Mouse (Mus musculus): ENCODE results near the gene Parp12. TPM values are rescaled to one million over a fixed set of nuclear protein-coding genes. Genes with fewer than 3 reads are reported as not detected.
A peak's percentile ranks its signal among the peaks of the same experiment; 100 is the strongest.

Gene Parp12
- polyA plus RNA-seq (2014; fragmentation: Nextera tagmentation; extraction: Ambion mirVana), result 3.2 and 4.2 TPM in 2 replicates

DNA sequence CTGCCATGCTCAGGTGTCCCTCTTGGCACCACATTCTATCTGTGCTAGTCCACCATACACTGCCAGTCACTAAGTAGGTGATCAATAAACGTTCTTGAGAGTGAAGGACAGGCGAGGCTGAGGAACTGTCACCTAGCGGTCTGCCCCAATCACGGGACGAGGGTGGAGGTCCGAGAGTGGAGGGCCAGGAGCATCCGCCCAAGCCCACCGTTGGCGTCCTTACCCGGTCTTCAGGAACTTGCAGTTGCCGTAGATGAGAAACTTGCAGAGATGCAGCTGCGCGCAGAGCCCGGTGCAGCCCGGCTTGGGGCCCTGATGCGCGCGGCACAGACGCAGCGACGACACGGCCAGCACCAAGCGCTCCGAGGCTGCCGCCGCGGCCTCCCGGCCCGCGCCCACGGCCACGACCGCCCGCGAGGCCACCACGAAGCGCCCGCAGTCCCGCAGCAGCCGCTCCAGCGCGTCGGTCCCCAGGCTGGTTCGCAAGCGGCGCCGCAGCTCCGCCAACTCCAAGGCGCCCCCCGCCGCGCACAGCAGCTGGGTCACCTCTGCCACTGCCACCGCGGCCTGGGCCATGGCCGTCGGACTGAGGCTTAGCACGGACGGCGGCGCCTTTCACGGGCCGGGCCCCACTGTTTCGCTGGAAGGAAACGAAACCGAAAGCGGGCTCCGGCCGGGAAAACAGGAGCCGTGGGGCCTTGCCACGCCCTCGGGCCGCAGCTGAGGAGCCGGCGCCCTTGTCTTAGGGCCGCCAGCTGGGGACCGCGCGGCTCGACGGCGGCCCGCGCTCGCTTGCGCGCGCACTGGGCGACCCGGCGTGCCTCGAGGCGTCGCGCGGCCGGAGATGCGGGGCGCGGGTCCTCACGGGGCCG lies at the start of gene Parp12:
TSS of gene Parp12 (minus strand) at position 766 of the 872 bp plus-strand sequence.
- H3K4me2 ChIP-seq (replicated peaks; ENCODE audit: low read depth, low read length), result peak within 1 kb of the TSS; percentile 68
- peak; percentile 78 for ATAC-seq (ENCODE audit: low FRiP score)
- H3K27me3 ChIP-seq (ENCODE audit: control insufficient read depth, insufficient read depth, low read length), result peaks cover 23% of the 10 kb centered on the region

GRCm38 (mm10) chr6:39164891-39165290 lies 46.7 kb upstream of the Parp12 start:
- DNase-seq (ENCODE audit: low spot score) (no peak), ATAC-seq (ENCODE audit: low FRiP score) (no peak)
- Histone ChIP-seq H3K36me3 (ENCODE audit: control insufficient read depth, insufficient read depth, low read length) (0 out of 2 replicates have a peak, but pooled peaks cover 2% of the 10 kb centered on the region), H3K9ac (ENCODE audit: low read depth, low read length) (no peak overlapping the region), H3K9me3 (ENCODE audit: control insufficient read depth, low read length) (no peaks in the 10 kb centered on the region), H3K4me2 (replicated peaks; ENCODE audit: low read depth, low read length) (no peak overlapping the region), H3K4me3 (ENCODE audit: low read depth, low read length) (no peak overlapping the region), H3K27ac (ENCODE audit: low read depth, low read length) (no peak overlapping the region), H3K27me3 (ENCODE audit: control insufficient read depth, insufficient read depth, low read length) (no peaks in the 10 kb centered on the region), H3K4me1 (replicated peaks; ENCODE audit: control insufficient read depth, insufficient read depth, low read length) (no peaks in the 10 kb centered on the region)
- WGBS, result 93% methylated on average over 1 of the region's 1 CpGs

More for the DNA sequence above, at the start of gene Parp12:
- WGBS, result 3% methylated on average over 92 of the region's 101 CpGs
- H3K36me3 ChIP-seq (ENCODE audit: control insufficient read depth, insufficient read depth, low read length), result no peaks in the 10 kb centered on the region
- H3K4me3 ChIP-seq (ENCODE audit: low read depth, low read length), result peak within 1 kb of the TSS; percentile 67
- H3K9me3 ChIP-seq (ENCODE audit: control insufficient read depth, low read length), result no peaks in the 10 kb centered on the region
- H3K27ac ChIP-seq (ENCODE audit: low read depth, low read length), result no peak within 1 kb of the TSS
- peak; percentile 75 for DNase-seq (ENCODE audit: low spot score)
- H3K9ac ChIP-seq (ENCODE audit: low read depth, low read length), result peak within 1 kb of the TSS; percentile 63
- H3K4me1 ChIP-seq (replicated peaks; ENCODE audit: control insufficient read depth, insufficient read depth, low read length), result no peaks in the 10 kb centered on the region

- 0 out of 2 replicates have a peak, but pooled peaks cover 2% of the 10 kb centered on the region for H3K36me3 ChIP-seq (ENCODE audit: control insufficient read depth, insufficient read depth, low read length)
- ATAC-seq (ENCODE audit: low FRiP score) (no peak), DNase-seq (ENCODE audit: low spot score) (no peak)
- no peaks in the 10 kb centered on the region for H3K9me3 ChIP-seq (ENCODE audit: control insufficient read depth, low read length)
- no peaks in the 10 kb centered on the region for H3K4me1 ChIP-seq (replicated peaks; ENCODE audit: control insufficient read depth, insufficient read depth, low read length)
- H3K27ac ChIP-seq (ENCODE audit: low read depth, low read length), result no peak overlapping the region
- H3K4me2 ChIP-seq (replicated peaks; ENCODE audit: low read depth, low read length), result no peak overlapping the region
- no peak overlapping the region for H3K4me3 ChIP-seq (ENCODE audit: low read depth, low read length)
- no peaks in the 10 kb centered on the region for H3K27me3 ChIP-seq (ENCODE audit: control insufficient read depth, insufficient read depth, low read length)
- H3K9ac ChIP-seq (ENCODE audit: low read depth, low read length), result no peak overlapping the region
- WGBS, result 96% methylated on average over 6 of the region's 6 CpGs
These were observed 43.8 kb upstream of the Parp12 start for GRCm38 (mm10) chr6:39161975-39162374.

DNA sequence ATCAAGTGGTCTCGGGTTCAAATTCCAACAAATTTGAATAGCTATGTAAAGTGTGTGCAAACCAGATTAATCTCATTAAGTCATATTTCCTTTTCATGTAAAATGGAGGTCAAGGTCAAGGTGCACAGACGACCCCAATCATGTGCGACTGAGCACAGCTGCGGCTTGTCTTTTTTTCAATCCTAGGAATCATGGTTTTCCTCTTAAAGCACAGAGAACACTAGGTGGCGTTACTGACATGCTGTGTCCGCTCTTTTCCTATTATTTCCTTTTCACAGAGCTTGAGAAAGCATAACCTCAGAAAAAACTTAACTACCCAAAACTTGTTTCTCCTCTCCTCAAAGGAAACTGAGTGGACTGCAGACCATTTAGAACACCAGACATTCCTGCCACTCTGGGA lies 27.9 kb upstream of the Parp12 start:
- WGBS, result 58% methylated on average over 6 of the region's 6 CpGs
- DNase-seq (ENCODE audit: low spot score), result peak; percentile 39
- H3K4me2 ChIP-seq (replicated peaks; ENCODE audit: low read depth, low read length), result no peak overlapping the region
- no peaks in the 10 kb centered on the region for H3K4me1 ChIP-seq (replicated peaks; ENCODE audit: control insufficient read depth, insufficient read depth, low read length)
- H3K4me3 ChIP-seq (ENCODE audit: low read depth, low read length), result no peak overlapping the region
- 0 out of 2 replicates have a peak, but pooled peaks cover 9% of the 10 kb centered on the region for H3K36me3 ChIP-seq (ENCODE audit: control insufficient read depth, insufficient read depth, low read length)
- no peak overlapping the region for H3K27ac ChIP-seq (ENCODE audit: low read depth, low read length)
- ATAC-seq (ENCODE audit: low FRiP score), result no peak
- no peak overlapping the region for H3K9ac ChIP-seq (ENCODE audit: low read depth, low read length)
- H3K27me3 ChIP-seq (ENCODE audit: control insufficient read depth, insufficient read depth, low read length), result no peaks in the 10 kb centered on the region
- H3K9me3 ChIP-seq (ENCODE audit: control insufficient read depth, low read length), result no peaks in the 10 kb centered on the region

DNA sequence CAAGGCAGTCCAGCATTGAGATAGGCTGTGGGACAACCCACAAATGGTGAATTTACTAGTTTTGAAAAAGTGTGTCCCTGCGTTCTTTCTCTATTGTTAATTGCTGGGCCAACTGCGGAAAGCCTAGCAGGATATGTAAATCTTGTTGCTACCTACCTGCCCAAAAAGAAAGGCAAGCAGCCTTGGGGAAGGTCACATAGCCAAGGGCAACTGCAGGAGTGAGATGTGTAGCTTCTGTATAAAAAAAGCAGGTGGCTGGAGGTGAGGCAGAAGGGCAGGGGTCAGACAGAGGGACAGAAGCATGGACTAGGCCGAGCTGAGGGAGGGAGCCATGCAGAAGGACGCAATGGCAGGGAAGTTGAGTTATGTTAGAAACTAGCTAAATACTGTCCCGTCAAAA lies 14.4 kb upstream of the Parp12 start:
- no peak overlapping the region for H3K27ac ChIP-seq (ENCODE audit: low read depth, low read length)
- H3K4me1 ChIP-seq (replicated peaks; ENCODE audit: control insufficient read depth, insufficient read depth, low read length), result no peaks in the 10 kb centered on the region
- H3K36me3 ChIP-seq (ENCODE audit: control insufficient read depth, insufficient read depth, low read length), result no peaks in the 10 kb centered on the region
- no peaks in the 10 kb centered on the region for H3K27me3 ChIP-seq (ENCODE audit: control insufficient read depth, insufficient read depth, low read length)
- DNase-seq (ENCODE audit: low spot score) (no peak), ATAC-seq (ENCODE audit: low FRiP score) (no peak)
- WGBS, result 73% methylated on average over 5 of the region's 5 CpGs
- H3K4me3 ChIP-seq (ENCODE audit: low read depth, low read length), result no peak overlapping the region
- no peaks in the 10 kb centered on the region for H3K9me3 ChIP-seq (ENCODE audit: control insufficient read depth, low read length)
- H3K9ac ChIP-seq (ENCODE audit: low read depth, low read length), result no peak overlapping the region
- H3K4me2 ChIP-seq (replicated peaks; ENCODE audit: low read depth, low read length), result no peak overlapping the region

DNA sequence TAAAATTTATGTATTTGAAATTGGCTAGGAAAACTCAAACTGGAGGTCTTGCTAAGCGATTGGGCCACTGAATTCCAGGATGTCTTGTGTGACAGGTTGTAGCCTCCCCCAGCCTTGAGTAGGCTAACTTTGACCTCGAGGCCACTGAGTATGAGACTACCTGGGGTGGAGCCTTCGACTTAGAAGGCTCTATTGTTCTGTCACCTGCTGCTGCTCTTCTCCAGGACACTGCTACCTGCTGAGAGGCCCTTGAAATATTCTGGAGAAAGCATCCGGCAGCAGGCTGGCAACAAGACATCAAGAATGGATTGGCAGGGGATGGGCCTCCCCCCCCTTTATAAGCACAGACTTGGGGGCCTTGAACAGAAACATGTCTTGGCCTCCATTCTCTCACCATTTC lies 13.3 kb upstream of the Parp12 start:
- Histone ChIP-seq H3K36me3 (ENCODE audit: control insufficient read depth, insufficient read depth, low read length) (no peaks in the 10 kb centered on the region), H3K4me1 (replicated peaks; ENCODE audit: control insufficient read depth, insufficient read depth, low read length) (no peaks in the 10 kb centered on the region), H3K27ac (ENCODE audit: low read depth, low read length) (no peak overlapping the region), H3K4me3 (ENCODE audit: low read depth, low read length) (no peak overlapping the region), H3K9ac (ENCODE audit: low read depth, low read length) (no peak overlapping the region), H3K27me3 (ENCODE audit: control insufficient read depth, insufficient read depth, low read length) (no peaks in the 10 kb centered on the region), H3K9me3 (ENCODE audit: control insufficient read depth, low read length) (no peaks in the 10 kb centered on the region), H3K4me2 (replicated peaks; ENCODE audit: low read depth, low read length) (no peak overlapping the region)
- no peak for DNase-seq (ENCODE audit: low spot score)
- WGBS, result 32% methylated on average over 4 of the region's 4 CpGs
- ATAC-seq (ENCODE audit: low FRiP score), result no peak

DNA sequence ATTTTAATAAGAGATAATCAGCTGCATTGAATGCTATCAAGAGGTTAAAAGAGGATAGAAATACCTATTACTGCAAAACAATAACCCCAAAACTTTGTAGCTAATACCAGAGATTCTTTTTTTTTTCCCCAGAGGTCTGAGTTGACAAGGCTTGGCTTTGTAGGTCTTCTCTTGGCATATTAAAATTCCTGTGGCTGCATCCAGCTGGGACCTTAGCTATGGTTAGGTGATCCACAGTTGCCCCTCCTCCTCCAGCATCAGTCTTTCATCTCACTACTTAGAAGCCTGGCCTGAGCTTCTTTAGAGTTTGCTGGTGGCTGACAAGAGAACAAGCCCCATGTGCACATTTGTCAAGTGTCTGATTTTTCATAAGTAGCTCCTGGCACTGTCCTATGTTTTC lies 6.6 kb upstream of the Parp12 start:
- DNase-seq (ENCODE audit: low spot score) (no peak), ATAC-seq (ENCODE audit: low FRiP score) (no peak)
- Histone ChIP-seq H3K27ac (ENCODE audit: low read depth, low read length) (no peak overlapping the region), H3K4me3 (ENCODE audit: low read depth, low read length) (no peak overlapping the region), H3K9ac (ENCODE audit: low read depth, low read length) (no peak overlapping the region), H3K9me3 (ENCODE audit: control insufficient read depth, low read length) (no peaks in the 10 kb centered on the region), H3K4me2 (replicated peaks; ENCODE audit: low read depth, low read length) (no peak overlapping the region), H3K27me3 (ENCODE audit: control insufficient read depth, insufficient read depth, low read length) (no peaks in the 10 kb centered on the region), H3K36me3 (ENCODE audit: control insufficient read depth, insufficient read depth, low read length) (no peaks in the 10 kb centered on the region), H3K4me1 (replicated peaks; ENCODE audit: control insufficient read depth, insufficient read depth, low read length) (no peaks in the 10 kb centered on the region)

- Histone ChIP-seq H3K9ac (ENCODE audit: low read depth, low read length) (no peak overlapping the region), H3K4me3 (ENCODE audit: low read depth, low read length) (no peak overlapping the region), H3K27me3 (ENCODE audit: control insufficient read depth, insufficient read depth, low read length) (peaks cover 23% of the 10 kb centered on the region), H3K4me1 (replicated peaks; ENCODE audit: control insufficient read depth, insufficient read depth, low read length) (no peaks in the 10 kb centered on the region), H3K36me3 (ENCODE audit: control insufficient read depth, insufficient read depth, low read length) (no peaks in the 10 kb centered on the region), H3K9me3 (ENCODE audit: control insufficient read depth, low read length) (no peaks in the 10 kb centered on the region), H3K4me2 (replicated peaks; ENCODE audit: low read depth, low read length) (no peak overlapping the region), H3K27ac (ENCODE audit: low read depth, low read length) (no peak overlapping the region)
- ATAC-seq (ENCODE audit: low FRiP score) (no peak), DNase-seq (ENCODE audit: low spot score) (no peak)
- WGBS, result 70% methylated on average over 3 of the region's 3 CpGs
These were observed 2.5 kb upstream of the Parp12 start for GRCm38 (mm10) chr6:39120685-39121084.

- DNase-seq (ENCODE audit: low spot score) (no peak), ATAC-seq (ENCODE audit: low FRiP score) (peak; percentile 54)
- peak overlapping the region; percentile 67 for H3K4me3 ChIP-seq (ENCODE audit: low read depth, low read length)
- H3K4me1 ChIP-seq (replicated peaks; ENCODE audit: control insufficient read depth, insufficient read depth, low read length), result no peaks in the 10 kb centered on the region
- WGBS, result 12% methylated on average over 49 of the region's 49 CpGs
- H3K36me3 ChIP-seq (ENCODE audit: control insufficient read depth, insufficient read depth, low read length), result no peaks in the 10 kb centered on the region
- peaks cover 23% of the 10 kb centered on the region for H3K27me3 ChIP-seq (ENCODE audit: control insufficient read depth, insufficient read depth, low read length)
- H3K27ac ChIP-seq (ENCODE audit: low read depth, low read length), result no peak overlapping the region
- H3K4me2 ChIP-seq (replicated peaks; ENCODE audit: low read depth, low read length), result peak overlapping the region; percentile 68
- no peaks in the 10 kb centered on the region for H3K9me3 ChIP-seq (ENCODE audit: control insufficient read depth, low read length)
- peak overlapping the region; percentile 63; the same call in 1 of the 2 replicates for H3K9ac ChIP-seq (ENCODE audit: low read depth, low read length)
These were observed 320 bp upstream of the Parp12 start for GRCm38 (mm10) chr6:39118456-39118881.
